Mouse (Mus musculus): ENCODE data around the gene Rpia. TPM values are rescaled to one million over a fixed set of nuclear protein-coding genes. Genes with fewer than 3 reads are reported as not detected.

Gene Rpia
- polyA plus RNA-seq, 1 experiment: 15.7 TPM

Other genes starting within 250 kb of the Rpia start
- 16.9 and 17.9 TPM in 2 replicates for gene Eif2ak3, start 52.3 kb upstream of the Rpia start, polyA plus RNA-seq (2012; rRNA removed)
- gene Tex37, start 126.7 kb upstream of the Rpia start, polyA plus RNA-seq (2012; rRNA removed): not detected in 2 replicates
- gene Foxi3, start 164.3 kb upstream of the Rpia start, polyA plus RNA-seq (2012; rRNA removed): not detected in 2 replicates

Data from frontal cortex, adult 2 months (tissue).